Mouse (Mus musculus) 3T3-L1 (cell line): ENCODE data around the gene Gm4981.
"Not testable (repeated sequence)": the region's sequence is repeated elsewhere in the genome, so short reads cannot be mapped to it uniquely, and the experiment has no call there.

Source experiments
- DNase-seq: peaks from one replicate; pipeline ENCODE4 v3.0.0-alpha.2; 2015; ENCODE audit warnings: low read depth, low spot score

Gene Gm4981

DNA sequence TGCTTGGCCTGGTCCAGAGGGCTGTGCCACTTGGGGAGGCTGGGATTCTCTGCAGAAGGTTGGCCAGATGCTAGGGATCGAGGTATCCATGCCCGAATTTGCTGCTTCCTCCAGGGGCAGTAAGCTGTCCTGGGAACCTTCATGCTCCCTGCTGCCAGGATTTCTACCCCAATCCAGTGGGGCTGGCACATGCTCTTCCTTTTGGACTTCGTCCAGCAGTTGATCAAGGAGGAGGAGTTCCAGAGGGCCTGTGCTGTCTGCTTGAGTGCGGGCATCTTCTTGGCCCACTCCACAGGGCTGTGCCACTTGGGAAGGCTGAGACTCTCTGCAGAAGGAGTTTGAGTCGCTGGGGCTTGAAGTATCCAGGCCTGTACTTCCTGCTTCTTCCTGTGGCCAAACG is 13.3 kb downstream of the Gm4981 start:
- not testable (repeated sequence) for DNase-seq

DNA sequence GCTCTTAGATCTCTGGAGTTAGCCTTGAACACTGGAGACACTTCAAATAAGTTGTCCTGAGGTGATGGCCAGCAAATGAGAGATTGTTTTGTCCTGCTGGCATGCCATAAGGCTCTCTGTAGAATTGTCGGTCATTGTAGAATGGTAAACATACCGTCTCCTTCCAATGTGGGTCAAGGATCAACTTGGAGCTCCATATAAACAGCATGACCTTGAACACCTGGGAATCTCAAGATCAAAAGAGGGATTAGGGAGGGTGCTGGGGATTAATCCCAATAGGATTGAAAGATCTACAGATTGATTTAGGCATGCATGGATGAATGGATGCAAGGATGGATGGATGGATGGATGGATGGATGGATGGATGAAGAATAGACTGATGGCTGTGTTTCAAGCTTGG is 14.9 kb downstream of the Gm4981 start:
- not testable (repeated sequence) for DNase-seq

- no peak for DNase-seq
Observed at GRCm38 (mm10) chr10:58220726-58221125, 15.8 kb downstream of the Gm4981 start.

DNA sequence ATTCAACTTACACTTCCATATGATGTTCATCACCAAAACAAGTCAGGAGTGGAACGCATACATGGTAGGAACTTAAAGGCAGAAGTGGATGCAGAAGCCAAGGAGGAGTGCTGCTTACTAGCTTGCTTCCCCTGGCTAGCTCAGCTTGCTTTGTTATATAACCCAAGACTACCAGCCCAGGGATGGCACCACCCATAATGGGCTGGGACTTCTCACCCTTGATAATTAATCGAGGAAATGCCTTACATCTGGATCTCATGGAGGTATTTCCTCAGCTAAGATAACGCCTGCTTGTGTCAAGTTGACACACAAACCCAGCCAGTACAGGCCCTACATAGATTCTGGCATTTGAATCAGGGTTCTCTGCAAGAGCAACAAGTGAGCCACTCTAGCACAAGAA is 19.1 kb downstream of the Gm4981 start:
- no peak for DNase-seq

DNA sequence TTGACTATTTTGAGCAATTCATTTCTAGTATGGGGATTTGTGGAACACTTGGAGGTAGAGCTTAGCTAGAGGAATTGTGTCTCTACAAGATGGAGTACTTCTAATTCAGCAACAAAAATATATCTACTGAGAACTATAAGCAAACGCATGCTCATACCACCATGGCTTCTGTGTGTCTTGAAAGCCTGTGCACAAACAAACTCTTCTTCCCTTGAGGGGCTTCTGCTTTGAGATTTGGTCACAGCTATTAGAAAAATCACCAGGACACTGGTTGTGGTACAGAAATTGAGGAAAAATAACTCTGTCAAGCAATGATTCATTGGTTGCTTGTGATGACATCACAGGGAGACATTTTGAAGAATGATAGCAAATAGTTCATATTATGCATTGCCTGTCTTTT is 21.1 kb downstream of the Gm4981 start:
- DNase-seq: no peak

GRCm38 (mm10) chr10:58214934-58215333 is 21.6 kb downstream of the Gm4981 start:
- no peak for DNase-seq

DNA sequence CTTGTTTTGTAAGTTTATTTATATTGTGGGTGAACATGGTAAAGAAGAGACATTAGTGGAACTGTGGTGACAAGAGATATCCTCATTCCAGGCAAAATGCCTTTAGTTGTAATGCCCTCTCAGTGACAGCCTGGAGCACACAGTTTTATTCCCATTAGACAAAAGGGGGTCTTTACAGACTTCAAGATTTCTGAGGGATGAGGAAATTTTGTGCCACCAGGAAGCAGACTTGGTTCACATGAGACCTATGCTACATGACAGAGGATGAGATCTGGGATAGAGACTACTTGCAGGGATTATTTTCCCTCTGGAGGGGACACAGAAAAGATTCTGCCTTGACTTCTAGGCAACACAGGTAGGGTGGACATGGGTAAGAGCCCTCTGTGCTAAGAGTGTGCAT is 22.0 kb downstream of the Gm4981 start:
- no peak for DNase-seq

DNA sequence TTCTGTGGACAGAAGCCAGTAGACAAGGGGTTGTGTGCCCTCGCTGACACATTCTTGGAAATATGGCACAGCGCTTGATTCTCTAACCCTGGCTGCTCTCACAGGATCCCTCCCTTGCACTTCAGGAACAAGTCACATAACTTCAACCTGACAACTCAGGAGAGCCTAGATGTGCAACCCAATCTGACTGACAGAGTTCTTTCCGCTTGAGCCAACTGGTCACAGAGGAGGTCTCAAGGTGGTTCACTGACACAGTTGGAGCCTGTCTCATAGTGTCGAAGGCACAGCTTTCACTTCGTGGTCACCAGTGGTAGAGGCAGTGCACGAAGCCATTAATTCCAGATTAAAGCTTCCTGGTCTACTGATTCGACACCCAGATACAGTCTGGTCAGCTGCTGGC is 24.3 kb downstream of the Gm4981 start:
- DNase-seq: no peak

DNA sequence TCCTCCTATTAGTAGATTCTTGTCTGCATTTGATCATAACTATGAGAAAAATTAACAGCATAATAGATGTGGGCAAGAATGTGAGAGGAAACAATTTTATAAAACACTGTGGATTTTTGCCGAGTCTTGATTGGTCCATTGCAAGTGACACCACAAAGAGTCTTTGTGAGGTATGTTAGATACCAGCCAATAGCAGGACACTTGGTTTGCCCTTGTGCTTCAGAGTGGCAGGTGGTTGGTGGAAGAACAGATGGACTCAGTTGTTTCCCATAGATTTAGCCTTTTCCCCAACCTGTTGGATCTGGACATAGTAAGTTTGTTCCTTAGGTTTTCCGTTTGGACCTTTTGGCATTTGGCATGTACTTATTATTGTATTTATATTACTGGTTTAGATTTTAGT is 25.3 kb downstream of the Gm4981 start:
- DNase-seq: no peak

DNA sequence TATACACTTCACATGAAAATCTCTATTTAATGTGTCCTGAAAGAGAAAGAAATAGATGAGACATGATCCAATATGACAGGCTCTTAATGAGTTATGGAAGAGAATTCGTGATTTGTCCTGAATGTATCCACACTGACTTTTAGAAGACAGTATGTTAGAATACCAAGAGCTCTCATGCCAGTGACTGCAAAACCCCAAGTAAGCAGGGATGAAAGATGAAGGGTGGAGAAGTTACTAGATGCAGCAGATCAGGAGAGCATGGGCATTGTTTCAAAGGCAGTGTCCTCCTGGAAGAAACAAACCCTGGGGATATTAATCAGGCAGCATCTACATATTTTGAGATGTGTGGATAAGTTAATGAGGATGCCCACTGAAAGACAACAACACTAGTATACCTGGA is 26.0 kb downstream of the Gm4981 start:
- DNase-seq: no peak

DNA sequence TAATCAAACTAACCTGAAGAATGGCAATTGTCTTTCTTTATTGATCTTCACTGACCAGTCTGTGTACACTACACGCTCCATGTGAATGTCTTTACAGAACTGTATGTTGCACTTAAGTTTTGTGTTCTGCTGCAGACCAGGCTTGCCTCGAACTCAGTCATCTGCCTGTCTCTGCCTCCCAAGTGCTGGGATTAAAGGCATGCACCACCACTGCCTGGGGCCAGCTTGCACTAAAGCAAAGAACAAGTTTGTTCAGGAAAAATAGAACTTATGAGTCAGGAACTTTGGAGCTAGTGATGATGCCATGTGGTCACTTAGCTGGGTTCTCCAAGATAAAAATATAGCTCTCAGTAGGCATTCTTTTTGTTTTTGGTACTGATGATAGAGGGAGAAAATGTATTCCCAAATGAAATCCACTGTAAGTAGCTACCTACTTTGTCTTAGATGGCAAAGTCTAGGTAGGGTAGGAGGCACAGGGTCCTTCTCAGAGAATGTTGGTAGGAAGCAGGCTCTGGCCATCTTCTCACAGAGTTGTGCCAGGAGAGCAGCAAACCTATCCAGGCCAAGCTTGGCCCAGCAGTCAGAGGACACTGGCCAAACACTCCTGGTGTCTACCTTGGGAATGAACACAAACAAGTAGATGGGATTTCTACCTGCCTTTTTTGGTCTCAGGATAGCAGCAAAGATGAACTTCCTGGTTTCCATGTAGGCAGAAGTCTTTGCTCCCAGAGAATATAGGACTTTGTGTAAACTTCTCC is 26.6 kb downstream of the Gm4981 start:
- DNase-seq: no peak

- no peak for DNase-seq
Observed at GRCm38 (mm10) chr10:58206639-58207404, 29.7 kb downstream of the Gm4981 start.

DNA sequence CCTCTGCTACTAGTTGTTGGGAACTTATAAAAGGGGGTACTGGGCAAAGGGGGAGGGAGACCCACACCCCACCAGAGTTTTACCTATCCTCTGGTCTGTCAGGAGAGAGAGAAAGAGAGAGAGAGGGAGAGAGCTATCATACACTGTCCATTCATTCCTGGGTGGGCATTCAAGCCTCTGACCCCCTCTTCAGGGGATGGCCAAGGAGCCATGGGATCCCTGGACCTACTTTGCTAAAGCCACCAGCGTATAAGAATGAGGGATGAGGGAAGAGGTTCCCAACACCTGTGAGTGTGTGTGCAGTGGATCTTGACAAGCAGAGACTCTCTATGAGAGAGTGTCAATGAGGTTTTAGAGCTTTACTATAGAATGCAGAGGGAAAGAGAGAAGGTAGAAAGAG is 30.5 kb downstream of the Gm4981 start:
- no peak for DNase-seq
